Mouse (Mus musculus) T-helper 17 cell (primary cell): ENCODE data around the gene Gm3239.
"Not testable (repeated sequence)": the region's sequence is repeated elsewhere in the genome, so short reads cannot be mapped to it uniquely, and the experiment has no call there.

Experiments
- in situ Hi-C, 2 experiments: fragments of 300-600 bp; cut with MboI, MseI; formaldehyde crosslinking; loops; 1 replicate in 1 of 2; 2 replicates in 1 of 2; pipeline ENCODE4 v1.15.1; 2025; ENCODE audit warnings: high pct_unique_total_duplicates in 2 of 2

The Gm3239 gene

DNA sequence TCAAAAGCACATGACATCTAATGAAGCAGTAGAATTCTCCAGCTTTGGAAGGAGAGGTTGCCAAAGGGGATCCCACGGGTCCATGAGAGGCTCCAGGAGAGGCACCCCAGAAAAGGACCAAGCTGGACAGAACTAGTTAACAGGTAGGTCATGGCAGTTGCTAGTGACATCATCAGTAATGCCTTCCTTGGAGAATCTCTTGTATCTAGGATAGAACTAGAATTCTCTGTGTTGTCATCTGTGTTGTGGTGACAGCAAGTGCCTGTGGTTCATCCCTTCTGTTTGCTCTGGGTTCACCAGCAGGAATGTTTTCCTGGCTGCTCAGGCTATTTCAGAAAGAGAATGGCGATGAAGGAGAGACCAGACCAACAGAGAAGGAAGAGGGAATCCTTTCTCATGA, at the start of gene Gm3239:
TSS of gene Gm3239 (plus strand) at position 301 of the 400 bp plus-strand sequence.
- in situ Hi-C loops: loop anchor here in 1 of 2 experiments (25.0 kb wide), 1 partner anchor 1198 kb away; no protein-coding TSS in a partner anchor

DNA sequence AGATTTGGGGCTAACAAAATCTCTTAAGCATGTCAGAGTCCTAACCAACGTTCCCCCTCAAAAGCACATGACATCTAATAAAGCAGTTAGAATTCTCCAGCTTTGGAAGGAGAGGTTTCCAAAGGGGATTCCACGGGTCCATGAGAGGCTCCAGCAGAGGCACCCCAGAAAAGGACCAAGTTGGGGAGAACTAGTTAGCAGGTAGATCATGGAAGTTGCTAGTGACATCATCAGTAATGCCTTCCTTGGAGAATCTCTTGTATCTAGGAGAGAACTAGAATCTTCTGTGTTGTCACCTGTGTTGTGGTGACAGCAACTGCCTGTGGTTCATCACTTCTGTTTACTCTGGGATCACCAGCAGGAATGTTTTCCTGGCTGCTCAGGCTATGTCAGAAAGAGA, 31.9 kb upstream of the Gm3239 start, which contains the start of gene Gm8159:
TSS of gene Gm8159 (plus strand) at position 301 of the 400 bp plus-strand sequence.
- in situ Hi-C loops: not testable (repeated sequence)

DNA sequence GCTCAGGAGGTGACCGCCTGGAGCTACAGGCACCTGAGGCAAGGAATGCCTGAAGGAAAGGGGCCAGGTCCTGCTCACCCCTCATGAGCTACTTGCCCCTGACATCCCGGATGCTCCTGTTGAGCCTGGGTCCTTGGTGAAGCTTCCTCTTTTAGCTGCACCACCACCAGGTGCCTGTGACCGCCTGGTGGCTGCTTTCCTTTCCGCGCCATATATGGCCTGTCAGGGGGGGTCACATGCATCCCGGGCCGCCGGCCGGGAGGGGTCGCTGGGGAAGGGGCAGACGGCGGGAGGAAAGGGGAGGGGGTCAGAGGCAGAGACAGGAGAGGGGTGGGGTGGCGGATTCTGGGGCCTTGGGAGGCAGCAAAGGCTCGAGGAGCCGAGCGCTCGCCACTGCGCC, 14.7 kb upstream of the Gm3239 start:
- in situ Hi-C loops: loop anchor here (5.0 to 10.0 kb wide), 3 partner anchors 705 to 1958 kb away; no protein-coding TSS in a partner anchor

DNA sequence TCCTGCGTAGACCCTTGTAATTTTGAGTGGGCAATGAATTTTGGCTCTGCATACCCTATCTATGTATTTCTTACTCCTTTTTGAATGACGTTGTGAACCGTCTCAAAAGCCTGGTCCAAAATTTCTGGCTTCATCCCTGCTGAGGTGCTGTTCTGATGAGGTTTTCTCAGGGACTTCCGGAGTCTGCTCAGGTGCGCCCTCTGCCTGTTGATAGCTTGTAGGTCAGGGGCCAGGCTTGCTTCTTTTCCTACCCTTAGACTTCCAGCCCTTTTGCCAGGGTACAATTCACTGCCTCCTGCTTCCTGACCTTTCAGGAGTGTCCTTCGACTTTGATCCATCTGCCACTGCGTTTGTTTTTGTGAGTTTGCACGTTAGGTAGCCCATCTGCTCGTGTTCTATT, 13.7 kb upstream of the Gm3239 start:
- in situ Hi-C loops: loop anchor here in 1 of 2 experiments (25.0 kb wide), 1 partner anchor 1212 kb away; no protein-coding TSS in a partner anchor

DNA sequence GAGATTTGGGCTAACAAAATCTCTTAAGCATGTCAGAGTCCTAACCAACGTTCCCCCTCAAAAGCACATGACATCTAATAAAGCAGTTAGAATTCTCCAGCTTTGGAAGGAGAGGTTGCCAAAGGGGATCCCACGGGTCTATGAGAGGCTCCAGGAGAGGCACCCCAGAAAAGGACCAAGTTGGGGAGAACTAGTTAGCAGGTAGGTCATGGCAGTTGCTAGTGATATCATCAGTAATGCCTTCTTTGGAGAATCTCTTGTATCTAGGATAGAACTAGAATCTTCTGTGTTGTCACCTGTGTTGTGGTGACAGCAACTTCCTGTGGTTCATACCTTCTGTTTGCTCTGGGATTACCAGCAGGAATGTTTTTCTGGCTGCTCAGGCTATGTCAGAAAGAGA, 44.9 kb downstream of the Gm3239 start, which contains the start of gene Gm7876:
TSS of gene Gm7876 (plus strand) at position 301 of the 400 bp plus-strand sequence.
- in situ Hi-C loops: loop anchor here in 1 of 2 experiments (25.0 kb wide), 1 partner anchor 222 kb away; the partner anchor contains the start of gene Gm3182
